Mouse (Mus musculus) embryonic facial prominence, embryonic 13.5 days (tissue): Measurements from ENCODE around the gene Smug1. TPM values are rescaled to one million over a fixed set of nuclear protein-coding genes. Genes with fewer than 3 reads are reported as not detected.

ENCODE experiments used
- ATAC-seq: fragments of 200-750 bp; cut with Nextera tagmentation; 2 replicates; pipeline ENCODE4 v1.8.0; 2017; ENCODE audit warnings: low read depth; ENCODE audit not compliant: insufficient number of reproducible peaks, insufficient read depth, low FRiP score, low TSS enrichment
- H3K27ac ChIP-seq: fragments of 300-500 bp; sonication (generic); 2 replicates; pipeline ENCODE4 v1.5.1; 2015; ENCODE audit warnings: moderate library complexity, mild to moderate bottlenecking, inconsistent platforms
- H3K27me3 ChIP-seq: fragments of 300-500 bp; sonication (generic); 2 replicates; pipeline ENCODE4 v1.6.1; 2015; ENCODE audit warnings: mild to moderate bottlenecking, inconsistent platforms
- H3K36me3 ChIP-seq: fragments of 300-500 bp; sonication (generic); 2 replicates; pipeline ENCODE4 v1.6.1; 2015; ENCODE audit warnings: mild to moderate bottlenecking, inconsistent platforms
- H3K4me1 ChIP-seq: fragments of 300-500 bp; sonication (generic); 2 replicates; pipeline ENCODE4 v1.6.1; 2015; ENCODE audit warnings: inconsistent platforms
- H3K4me2 ChIP-seq: fragments of 300-500 bp; sonication (generic); 2 replicates; pipeline ENCODE4 v1.6.1; 2015; ENCODE audit warnings: moderate library complexity, mild to moderate bottlenecking, inconsistent platforms
- H3K4me3 ChIP-seq: fragments of 300-500 bp; sonication (generic); 2 replicates; pipeline ENCODE4 v1.5.1; 2015; ENCODE audit warnings: mild to moderate bottlenecking, inconsistent platforms
- H3K9ac ChIP-seq: fragments of 300-500 bp; sonication (generic); 2 replicates; pipeline ENCODE4 v1.6.1; 2015; ENCODE audit warnings: mild to moderate bottlenecking, inconsistent platforms
- H3K9me3 ChIP-seq: fragments of 300-500 bp; sonication (generic); 2 replicates; pipeline ENCODE4 v1.6.1; 2016; ENCODE audit warnings: inconsistent platforms
- WGBS: fragments of 180-500 bp; shearing (Covaris S2); methylation state at CpG from one replicate; pipeline ENCODE4 v1.1.7; 2015; ENCODE audit warnings: mixed read lengths; 5-methylcytosine and 5-hydroxymethylcytosine counted together
- polyA plus RNA-seq: library from polyadenylated mRNA; unstranded; fragments of >200 nt; fragmentation: Nextera tagmentation; extraction: Ambion mirVana; gene quantifications from 2 replicates; pipeline ENCODE4 v1.2.1, GENCODE M21; 2015

Smug1 gene
- polyA plus RNA-seq, 1 experiment from 2014 or later: 16.4 TPM

DNA sequence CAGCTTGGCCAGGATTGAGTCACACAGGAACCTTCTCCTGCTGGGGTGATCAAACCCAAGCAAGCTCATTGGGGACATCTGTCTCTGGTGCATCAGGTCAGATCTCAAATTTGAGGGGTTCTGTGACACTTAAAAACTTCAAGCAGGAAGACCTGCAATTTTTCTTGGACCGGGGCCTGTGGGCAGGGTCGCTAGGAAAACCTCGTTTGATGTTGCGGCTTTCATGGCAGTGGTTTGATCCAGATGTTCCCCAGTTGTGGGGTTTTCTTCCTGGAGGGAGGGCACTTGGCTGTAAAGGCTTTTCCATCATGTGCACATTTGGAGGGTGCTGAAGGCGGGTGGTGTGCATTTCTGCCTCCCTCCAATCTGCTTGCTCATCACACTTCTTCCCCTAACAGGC lies 51.2 kb downstream of the Smug1 start:
- peak overlapping the region; percentile 12; the same call in 1 of the 2 replicates for H3K9ac ChIP-seq
- no peak; the same call in 1 of the 2 replicates for ATAC-seq
- peaks cover 66% of the 10 kb centered on the region for H3K27me3 ChIP-seq
- H3K36me3 ChIP-seq: no peaks in the 10 kb centered on the region
- H3K4me3 ChIP-seq: no peak overlapping the region
- peak overlapping the region; percentile 33 for H3K4me2 ChIP-seq
- H3K9me3 ChIP-seq: no peaks in the 10 kb centered on the region
- H3K27ac ChIP-seq: peak overlapping the region; percentile 79
- 17% methylated on average over 5 of the region's 5 CpGs for WGBS
- H3K4me1 ChIP-seq: peaks cover 40% of the 10 kb centered on the region

DNA sequence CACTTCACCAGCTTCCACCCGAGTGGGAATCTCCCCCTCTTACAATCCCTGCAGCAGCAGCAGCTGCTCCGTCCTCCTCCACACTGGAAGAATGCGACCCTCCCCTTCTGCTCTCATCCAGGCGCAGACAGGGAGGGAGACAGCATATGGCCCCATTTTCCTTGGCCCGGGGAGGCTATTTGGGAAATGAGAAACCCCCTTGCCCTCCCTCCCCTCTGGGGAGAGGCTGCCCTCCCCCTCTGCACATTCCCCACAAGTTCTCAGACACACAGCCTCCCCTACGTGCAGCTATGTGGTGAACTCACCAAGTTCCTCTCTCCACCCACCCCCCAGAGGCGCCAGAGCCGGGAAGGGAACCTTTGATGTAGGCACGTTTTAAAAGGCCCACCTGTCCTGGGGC lies 51.6 kb downstream of the Smug1 start:
- 2% methylated on average over 9 of the region's 9 CpGs for WGBS
- Histone ChIP-seq H3K9me3 (no peaks in the 10 kb centered on the region), H3K27ac (peak overlapping the region; percentile 79), H3K36me3 (no peaks in the 10 kb centered on the region), H3K4me1 (peaks cover 36% of the 10 kb centered on the region), H3K9ac (peak overlapping the region; percentile 12; the same call in 1 of the 2 replicates), H3K4me3 (no peak overlapping the region), H3K27me3 (peaks cover 67% of the 10 kb centered on the region), H3K4me2 (peak overlapping the region; percentile 33)
- ATAC-seq: peak; percentile 68

DNA sequence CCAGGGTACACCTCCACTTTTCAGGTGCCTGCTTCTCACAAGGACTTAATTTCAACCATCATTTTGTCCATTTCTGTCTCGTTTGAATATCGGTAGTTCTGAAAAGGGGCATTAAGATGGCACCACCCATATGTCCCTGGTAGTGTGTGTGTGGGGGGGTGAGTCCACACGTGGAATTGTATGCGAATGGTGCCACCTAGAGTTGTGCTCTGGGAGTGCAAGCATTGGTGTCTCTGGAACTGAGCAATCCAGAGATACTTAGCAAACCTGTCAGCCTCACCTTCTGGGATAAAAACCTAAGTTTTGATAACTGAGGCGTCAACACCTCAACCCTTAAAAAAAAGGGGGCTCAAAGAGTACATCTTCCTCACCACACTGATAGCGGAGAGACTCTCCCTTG lies 53.8 kb downstream of the Smug1 start:
- 82% methylated on average over 6 of the region's 6 CpGs for WGBS
- peaks cover 76% of the 10 kb centered on the region for H3K27me3 ChIP-seq

DNA sequence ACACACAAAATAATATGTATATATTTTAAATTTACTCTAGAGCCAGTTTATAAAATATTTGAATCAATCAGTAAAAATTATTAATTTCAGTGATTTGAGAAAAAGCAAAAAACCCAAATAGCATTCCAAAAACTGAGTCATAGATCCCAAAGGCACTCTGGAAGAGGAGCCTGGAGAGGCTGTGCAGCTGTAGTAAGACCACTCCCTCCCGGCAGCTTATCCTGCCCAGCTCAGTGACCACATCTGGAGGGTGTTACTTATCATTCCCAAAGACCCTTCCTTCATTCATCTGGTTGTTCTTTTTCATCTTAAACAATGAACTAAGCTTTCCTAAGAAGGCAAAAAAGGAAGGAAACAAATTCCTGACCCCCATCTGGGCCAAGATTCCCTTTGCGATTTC lies 54.6 kb downstream of the Smug1 start:
- no peaks in the 10 kb centered on the region for H3K36me3 ChIP-seq
- peaks cover 76% of the 10 kb centered on the region for H3K27me3 ChIP-seq
- no peak for ATAC-seq
- WGBS: 42% methylated on average over 2 of the region's 2 CpGs
- H3K4me2 ChIP-seq: no peak overlapping the region
- H3K9me3 ChIP-seq: no peaks in the 10 kb centered on the region
- peaks cover 26% of the 10 kb centered on the region for H3K4me1 ChIP-seq
- H3K9ac ChIP-seq: no peak overlapping the region
- H3K4me3 ChIP-seq: no peak overlapping the region
- no peak overlapping the region for H3K27ac ChIP-seq

More for the DNA sequence above, 53.8 kb downstream of the Smug1 start:
- no peak overlapping the region for H3K27ac ChIP-seq
- no peak for ATAC-seq
- no peak overlapping the region for H3K9ac ChIP-seq
- no peak overlapping the region for H3K4me3 ChIP-seq
- peaks cover 26% of the 10 kb centered on the region for H3K4me1 ChIP-seq
- no peak overlapping the region for H3K4me2 ChIP-seq
- H3K36me3 ChIP-seq: no peaks in the 10 kb centered on the region
- H3K9me3 ChIP-seq: no peaks in the 10 kb centered on the region

DNA sequence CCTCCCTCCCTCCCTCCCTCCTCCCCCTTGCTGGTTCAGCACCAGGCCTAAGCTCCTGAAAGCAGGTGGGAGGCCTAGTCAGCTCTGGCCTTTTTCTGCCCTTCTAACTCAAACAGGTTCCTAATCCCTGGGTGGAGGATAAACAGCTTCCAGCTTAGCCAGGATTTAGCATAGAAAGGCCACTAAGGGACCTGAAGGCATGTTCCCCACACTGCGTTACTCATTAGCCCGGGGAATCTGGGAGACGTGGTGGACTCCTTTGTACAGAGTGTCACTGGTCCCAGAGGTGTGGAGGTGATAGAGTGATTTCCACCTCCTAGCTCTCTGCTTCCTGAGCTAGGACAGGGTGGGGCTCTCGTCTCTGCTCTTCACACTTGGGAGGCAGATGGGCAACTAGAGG lies 57.0 kb downstream of the Smug1 start:
- Histone ChIP-seq H3K9me3 (no peaks in the 10 kb centered on the region), H3K36me3 (no peaks in the 10 kb centered on the region), H3K27ac (no peak overlapping the region), H3K9ac (no peak overlapping the region), H3K4me1 (peaks cover 6% of the 10 kb centered on the region), H3K4me2 (no peak overlapping the region), H3K4me3 (no peak overlapping the region), H3K27me3 (peaks cover 76% of the 10 kb centered on the region)
- WGBS: 28% methylated on average over 4 of the region's 4 CpGs
- no peak for ATAC-seq

DNA sequence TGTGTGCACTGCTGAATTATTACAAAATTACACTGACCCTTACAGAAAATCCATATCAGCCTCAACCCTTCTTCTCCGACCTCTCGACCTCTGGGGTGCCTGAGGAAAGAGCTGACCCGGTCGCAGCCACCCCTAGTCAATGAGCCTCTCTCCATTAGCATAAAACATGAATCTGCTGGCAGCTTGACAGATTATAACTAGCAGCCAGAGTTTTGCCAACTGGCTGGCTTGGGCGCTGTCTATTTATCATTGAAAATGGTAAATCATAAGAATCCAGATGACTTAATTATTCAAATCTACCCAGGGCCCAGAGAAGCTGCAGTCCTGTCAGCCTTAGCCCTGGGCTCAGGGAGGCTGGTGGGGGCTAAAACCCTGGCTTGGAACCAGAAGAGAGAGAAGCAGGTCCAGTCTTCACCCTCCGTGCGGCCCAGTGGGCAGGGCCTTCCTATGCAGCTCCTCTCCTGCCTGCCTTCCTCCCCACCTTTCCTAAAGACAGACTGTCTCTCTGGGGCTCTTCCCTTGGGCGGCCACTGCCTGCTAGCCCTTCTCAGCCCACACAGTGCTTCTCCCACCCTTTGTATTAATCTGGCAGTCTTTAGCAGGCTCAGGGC lies 58.7 kb downstream of the Smug1 start:
- WGBS: 59% methylated on average over 8 of the region's 8 CpGs
- ATAC-seq: no peak
- Histone ChIP-seq H3K36me3 (no peaks in the 10 kb centered on the region), H3K9ac (no peak overlapping the region), H3K27ac (no peak overlapping the region), H3K27me3 (peaks cover 76% of the 10 kb centered on the region), H3K4me1 (no peaks in the 10 kb centered on the region), H3K4me2 (no peak overlapping the region), H3K9me3 (no peaks in the 10 kb centered on the region), H3K4me3 (no peak overlapping the region)

DNA sequence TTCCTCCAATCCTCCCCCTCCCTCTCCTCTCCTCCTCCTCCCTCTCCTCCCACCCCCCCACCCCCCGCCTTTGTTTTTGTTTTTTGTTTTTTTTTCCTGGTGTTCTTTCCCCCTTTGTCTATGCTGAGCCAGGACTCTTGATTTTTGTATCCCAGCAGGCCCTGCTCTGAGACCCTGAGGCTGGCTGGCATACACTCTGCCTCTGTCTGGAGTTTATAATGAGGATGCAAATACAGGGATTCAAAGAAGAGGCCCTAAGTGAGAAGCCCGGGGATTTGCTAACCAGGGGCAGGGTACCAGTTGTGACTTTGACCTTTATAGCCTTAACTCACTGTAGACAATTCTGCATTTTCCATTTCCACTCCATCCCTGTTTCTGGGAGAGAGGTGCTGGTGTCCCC lies 60.7 kb downstream of the Smug1 start:
- H3K36me3 ChIP-seq: no peaks in the 10 kb centered on the region
- 1% methylated on average over 2 of the region's 2 CpGs for WGBS
- no peaks in the 10 kb centered on the region for H3K9me3 ChIP-seq
- ATAC-seq: no peak
- H3K4me2 ChIP-seq: no peak overlapping the region
- H3K4me3 ChIP-seq: no peak overlapping the region
- 0 out of 2 replicates have a peak, but pooled peaks cover 10% of the 10 kb centered on the region for H3K4me1 ChIP-seq
- H3K9ac ChIP-seq: no peak overlapping the region
- H3K27ac ChIP-seq: no peak overlapping the region
- H3K27me3 ChIP-seq: peaks cover 92% of the 10 kb centered on the region

Other genes with a start within 250 kb of the Smug1 start
- 1.1 and 1.9 TPM in 2 replicates for gene Hoxc13, start 246.0 kb downstream of the Smug1 start, polyA plus RNA-seq
- gene Hoxc12, start 230.3 kb downstream of the Smug1 start, polyA plus RNA-seq: not detected in 2 replicates
- gene Hoxc11, start 212.7 kb downstream of the Smug1 start, polyA plus RNA-seq: not detected in 2 replicates
- gene Hoxc10, start 200.3 kb downstream of the Smug1 start, polyA plus RNA-seq: 0.10 TPM in 1 of 2 replicates, not detected in the other
- 1.1 and 1.8 TPM in 2 replicates for gene Hoxc5, start 199.6 kb downstream of the Smug1 start, polyA plus RNA-seq
- gene Hoxc9, start 190.7 kb downstream of the Smug1 start, polyA plus RNA-seq: not detected in 2 replicates
- gene Hoxc8, start 176.5 kb downstream of the Smug1 start, polyA plus RNA-seq: not detected in 2 replicates
- not detected in 2 replicates for gene Hoxc6, start 168.8 kb downstream of the Smug1 start, polyA plus RNA-seq
- 0.73 and 1.7 TPM in 2 replicates for gene Hoxc4, start 148.2 kb downstream of the Smug1 start, polyA plus RNA-seq
- gene Cbx5, start 72.7 kb upstream of the Smug1 start, polyA plus RNA-seq: 137 and 142 TPM in 2 replicates
- 1,090 and 1,133 TPM in 2 replicates for gene Hnrnpa1, start 73.3 kb upstream of the Smug1 start, polyA plus RNA-seq
- 2.4 and 2.9 TPM in 2 replicates for gene Nfe2, start 91.3 kb upstream of the Smug1 start, polyA plus RNA-seq
- gene Copz1, start 105.6 kb upstream of the Smug1 start, polyA plus RNA-seq: 254 and 287 TPM in 2 replicates
- 0.54 and 0.62 TPM in 2 replicates for gene Gpr84, start 143.5 kb upstream of the Smug1 start, polyA plus RNA-seq
- 10.9 and 12.2 TPM in 2 replicates for gene Zfp385a, start 173.0 kb upstream of the Smug1 start, polyA plus RNA-seq
- 41.2 and 41.5 TPM in 2 replicates for gene Itga5, start 199.7 kb upstream of the Smug1 start, polyA plus RNA-seq